Mouse (Mus musculus) erythroblast, embryonic 14.5 days (primary cell): ENCODE data around the gene Gm10718.
"Not testable (repeated sequence)": the region's sequence is repeated elsewhere in the genome, so short reads cannot be mapped to it uniquely, and the experiment has no call there.

Experiments used
- GATA1 ChIP-seq: IDR thresholded peaks from 2 replicates; pipeline ENCODE4 v1.6.1; 2012; ENCODE audit warnings: low read length, inconsistent platforms, mixed read lengths
- TAL1 ChIP-seq: IDR thresholded peaks from 3 replicates; pipeline ENCODE4 v1.6.1; 2012; ENCODE audit warnings: low read length, inconsistent platforms, mixed read lengths

DNA sequence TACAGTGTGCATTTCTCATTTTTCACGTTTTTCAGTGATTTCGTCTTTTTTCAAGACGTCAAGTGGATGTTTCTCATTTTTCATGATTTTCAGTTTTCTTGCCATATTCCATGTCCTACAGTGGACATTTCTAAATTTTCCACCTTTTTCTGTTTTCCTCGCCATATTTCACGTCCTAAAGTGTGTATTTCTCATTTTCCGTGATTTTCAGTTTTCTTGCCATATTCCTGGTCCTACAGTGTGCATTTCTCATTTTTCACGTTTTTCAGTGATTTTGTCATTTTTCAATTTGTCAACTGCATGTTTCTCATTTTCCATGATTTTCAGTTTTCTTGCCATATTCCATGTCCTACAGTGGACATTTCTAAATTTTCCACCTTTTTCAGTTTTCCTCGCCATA, 11.0 kb downstream of the Gm10718 start, which contains the start of gene Gm17535:
- TF ChIP-seq GATA1, TAL1: not testable (repeated sequence)
